Mouse (Mus musculus) embryonic facial prominence, embryonic 14.5 days (tissue): ENCODE results near the gene Tmem60. TPM values are rescaled to one million over a fixed set of nuclear protein-coding genes. Genes with fewer than 3 reads are reported as not detected.

Experiments used
- polyA plus RNA-seq: library from polyadenylated mRNA; unstranded; fragments of >200 nt; fragmentation: Nextera tagmentation; extraction: Ambion mirVana; gene quantifications from 2 replicates; pipeline ENCODE4 v1.2.1, GENCODE M21; 2014

The Tmem60 gene
- polyA plus RNA-seq, 1 experiment from 2014 or later = 48.9 TPM

Other genes starting within 250 kb of the Tmem60 start
- gene Phtf2, start 67 bp upstream of the Tmem60 start, polyA plus RNA-seq = 20.3 and 23.0 TPM in 2 replicates
- 5.2 and 5.5 TPM in 2 replicates for gene Rsbn1l, start 74.2 kb downstream of the Tmem60 start, polyA plus RNA-seq
- 26.1 and 30.0 TPM in 2 replicates for gene Ptpn12, start 173.7 kb downstream of the Tmem60 start, polyA plus RNA-seq